Mouse (Mus musculus): Measurements from ENCODE around the gene Reg4. TPM values are rescaled to one million over a fixed set of nuclear protein-coding genes. Genes with fewer than 3 reads are reported as not detected.

Gene Reg4
- total RNA-seq (2023): not detected

DNA sequence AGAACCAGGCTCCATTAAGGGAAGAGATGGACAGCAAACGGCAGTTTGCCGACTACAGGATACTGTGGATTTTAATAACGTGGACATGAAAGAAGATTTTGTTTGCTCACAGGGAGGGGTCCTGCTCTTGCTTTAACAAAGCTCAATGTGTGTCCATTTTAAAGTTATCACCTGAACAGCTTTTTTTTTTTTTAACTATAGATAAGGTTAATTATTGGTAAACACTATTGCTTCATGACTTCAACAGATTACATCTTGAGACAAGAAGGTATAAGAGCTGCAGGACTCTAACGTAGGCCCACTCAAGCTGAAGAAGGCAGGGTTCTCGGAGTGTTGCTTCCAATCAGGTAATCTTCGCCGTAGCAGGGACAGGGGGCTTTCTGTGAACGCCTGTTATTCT is at the start of gene Reg4:
Reg4 (plus strand) TSS at position 301 of the 400 bp plus-strand sequence.

DNA sequence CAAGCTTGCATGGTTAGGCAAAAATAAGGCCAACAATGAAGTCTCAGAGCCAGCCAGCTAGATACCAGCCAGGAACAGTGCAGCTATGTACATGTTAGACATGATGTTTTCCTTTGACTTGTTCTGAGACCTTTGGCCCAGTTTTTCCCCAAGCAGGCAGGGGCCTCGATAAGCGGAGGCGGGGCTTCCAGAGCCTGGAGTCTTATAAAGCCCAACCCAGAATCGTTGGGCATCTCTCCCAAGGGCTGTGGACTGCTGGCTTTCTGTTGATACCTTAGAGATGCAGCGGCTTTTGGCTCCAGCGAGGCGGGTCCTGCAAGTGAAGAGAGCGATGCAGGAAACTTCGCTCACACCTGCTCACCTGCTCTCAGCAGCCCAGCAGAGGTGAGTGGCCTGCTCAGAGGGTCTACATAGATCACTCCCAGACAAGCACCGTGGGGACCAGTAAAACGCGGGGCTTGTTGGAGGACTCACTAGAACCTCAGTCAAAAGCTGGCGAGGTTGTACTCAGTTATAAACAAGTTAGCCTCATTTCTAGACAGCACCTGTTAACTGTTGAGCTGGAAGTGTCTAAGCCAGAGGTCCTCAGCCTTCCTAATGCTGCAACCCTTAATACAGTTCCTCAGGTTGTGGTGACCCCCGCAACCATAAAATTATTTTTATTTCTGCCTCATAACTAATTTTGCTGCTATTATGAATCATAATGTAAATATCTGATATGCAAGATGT is 58.4 kb downstream of the Reg4 start, which contains the start of gene Hmgcs2:
Hmgcs2 (plus strand) TSS at position 232 of the 729 bp plus-strand sequence.

Other genes starting within 250 kb of the Reg4 start
- gene Notch2, start 208.6 kb upstream of the Reg4 start, total RNA-seq (2023): 10 to 100 TPM; 62.2 to 65.8 TPM
- gene Adam30, start 61.5 kb upstream of the Reg4 start, total RNA-seq (2023): 1 to 10 TPM; 2.9 to 4.0 TPM
- gene Hmgcs2, start 58.3 kb downstream of the Reg4 start, total RNA-seq (2023): not detected
- 10 to 100 TPM; 60.9 to 65.4 TPM for gene Phgdh, start 117.8 kb downstream of the Reg4 start, total RNA-seq (2023)
- gene Zfp697, start 160.3 kb downstream of the Reg4 start, total RNA-seq (2023): under 1 TPM in 1 of 2 experiments, not detected in 1; 0.39 TPM
- not detected for gene Gm4450, start 235.0 kb downstream of the Reg4 start, total RNA-seq (2023)